Mouse (Mus musculus) Muller cell, postnatal 12 days (primary cell): ENCODE results near the gene Vmn2r60.
"Not testable (repeated sequence)": the region's sequence is repeated elsewhere in the genome, so short reads cannot be mapped to it uniquely, and the experiment has no call there.

Source experiments
- DNase-seq: peaks from one replicate; pipeline ENCODE4 v3.0.0-alpha.2; 2015; ENCODE audit errors: inconsistent ontology term

The Vmn2r60 gene

DNA sequence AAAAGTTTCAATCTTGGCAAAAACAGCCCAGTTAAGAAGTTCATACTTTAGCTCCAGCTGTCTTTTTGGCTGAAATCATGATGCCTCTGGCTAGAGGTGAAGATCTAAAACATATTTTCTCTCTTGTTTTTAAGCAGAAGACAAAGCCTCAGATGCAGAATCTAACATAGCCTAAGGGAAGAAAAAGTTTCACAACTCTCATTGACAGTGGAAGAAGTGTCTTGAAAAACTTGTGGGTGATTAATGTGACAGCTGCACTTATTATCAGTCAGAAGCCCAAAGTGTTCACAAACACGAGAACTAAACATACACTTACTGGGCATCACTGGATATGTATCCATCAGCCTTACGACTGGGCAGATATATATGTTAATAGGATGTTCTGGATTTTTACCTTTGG lies at the start of gene Vmn2r60:
Vmn2r60 (plus strand) TSS at position 301 of the 400 bp plus-strand sequence.
- DNase-seq = no peak

DNA sequence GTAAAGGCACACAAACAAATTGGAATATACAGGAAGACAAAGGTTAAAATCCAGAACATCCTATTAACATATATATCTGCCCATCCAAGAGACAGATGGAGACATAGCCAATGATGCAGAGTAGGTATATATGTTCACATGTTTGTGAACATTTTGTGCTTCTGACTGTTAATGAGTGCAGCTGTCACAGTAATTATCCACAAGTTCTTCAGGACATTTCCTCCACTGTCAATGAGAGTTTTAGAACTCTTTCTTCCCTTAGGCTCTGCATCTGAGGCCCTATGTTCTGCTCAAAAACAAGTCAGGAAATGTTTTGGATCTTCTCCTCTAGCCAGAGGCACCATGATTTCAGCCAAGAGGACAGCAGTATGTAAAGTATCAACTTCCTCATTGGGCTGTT lies 48.6 kb upstream of the Vmn2r60 start, which contains the start of gene Vmn2r59:
Vmn2r59 (minus strand) TSS at position 101 of the 400 bp plus-strand sequence.
- no peak for DNase-seq

DNA sequence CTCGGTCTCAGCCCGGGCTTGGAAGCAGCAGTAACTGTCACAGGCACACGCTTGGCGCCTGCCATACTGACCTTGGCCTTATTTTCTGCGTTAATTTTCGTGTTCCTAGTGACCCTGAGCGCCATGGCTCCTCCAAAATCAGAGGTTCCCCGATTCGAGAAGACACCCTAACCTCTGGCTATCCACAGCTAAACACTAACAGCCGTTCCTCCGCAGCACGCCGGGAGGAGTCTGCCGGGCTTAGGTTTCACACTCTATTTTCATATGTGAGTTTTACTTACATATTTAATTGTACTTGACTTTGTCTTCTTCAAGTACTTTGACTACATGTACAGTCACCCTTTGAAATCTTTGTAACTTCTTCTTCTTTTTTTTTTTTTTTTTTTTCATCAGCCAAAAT lies 509 bp upstream of the Vmn2r60 start:
- not testable (repeated sequence) for DNase-seq
